Mouse (Mus musculus): Measurements from ENCODE around the gene Sgca. TPM values are rescaled to one million over a fixed set of nuclear protein-coding genes. Genes with fewer than 3 reads are reported as not detected.

Sgca gene
- polyA plus RNA-seq, 1 experiment from 2014 or later = not detected

- Histone ChIP-seq H3K4me3 (ENCODE audit: low read depth, low read length) (no peak overlapping the region), H3K27me3 (ENCODE audit: control insufficient read depth, insufficient read depth, low read length) (peaks cover 12% of the 10 kb centered on the region), H3K4me2 (ENCODE audit: low read depth, low read length, severe bottlenecking) (no peak overlapping the region), H3K36me3 (ENCODE audit: control insufficient read depth, insufficient read depth, low read length) (no peaks in the 10 kb centered on the region), H3K9me3 (ENCODE audit: control insufficient read depth, low read length) (no peaks in the 10 kb centered on the region), H3K9ac (ENCODE audit: low read length) (no peak overlapping the region), H3K4me1 (replicated peaks; ENCODE audit: control insufficient read depth, insufficient read depth, low read length) (peaks cover 4% of the 10 kb centered on the region), H3K27ac (ENCODE audit: low read depth, low read length) (no peak overlapping the region)
- WGBS = 61% methylated on average over 9 of the region's 9 CpGs
- DNase-seq (ENCODE audit: low spot score) = no peak
- no peak for ATAC-seq (replicated peaks; ENCODE audit: low FRiP score)
These were observed 46.5 kb downstream of the Sgca start for GRCm38 (mm10) chr11:94929599-94929998.

GRCm38 (mm10) chr11:94928820-94929219, 47.3 kb downstream of the Sgca start:
- Histone ChIP-seq H3K9me3 (ENCODE audit: control insufficient read depth, low read length) (no peaks in the 10 kb centered on the region), H3K9ac (ENCODE audit: low read length) (no peak overlapping the region), H3K36me3 (ENCODE audit: control insufficient read depth, insufficient read depth, low read length) (no peaks in the 10 kb centered on the region), H3K4me1 (replicated peaks; ENCODE audit: control insufficient read depth, insufficient read depth, low read length) (peaks cover 4% of the 10 kb centered on the region), H3K27ac (ENCODE audit: low read depth, low read length) (no peak overlapping the region), H3K4me2 (ENCODE audit: low read depth, low read length, severe bottlenecking) (peak overlapping the region; percentile 24; the same call in 1 of the 2 replicates), H3K4me3 (ENCODE audit: low read depth, low read length) (no peak overlapping the region), H3K27me3 (ENCODE audit: control insufficient read depth, insufficient read depth, low read length) (peaks cover 5% of the 10 kb centered on the region)
- DNase-seq (ENCODE audit: low spot score) = peak; percentile 88
- 7% methylated on average over 13 of the region's 13 CpGs for WGBS
- ATAC-seq (replicated peaks; ENCODE audit: low FRiP score) = peak; percentile 75

- Histone ChIP-seq H3K4me3 (ENCODE audit: low read depth, low read length) (no peak overlapping the region), H3K4me1 (replicated peaks; ENCODE audit: control insufficient read depth, insufficient read depth, low read length) (peaks cover 4% of the 10 kb centered on the region), H3K9ac (ENCODE audit: low read length) (no peak overlapping the region), H3K27me3 (ENCODE audit: control insufficient read depth, insufficient read depth, low read length) (peaks cover under 1% of the 10 kb centered on the region), H3K9me3 (ENCODE audit: control insufficient read depth, low read length) (no peaks in the 10 kb centered on the region), H3K36me3 (ENCODE audit: control insufficient read depth, insufficient read depth, low read length) (no peaks in the 10 kb centered on the region), H3K4me2 (ENCODE audit: low read depth, low read length, severe bottlenecking) (no peak overlapping the region), H3K27ac (ENCODE audit: low read depth, low read length) (no peak overlapping the region)
- no peak for ATAC-seq (replicated peaks; ENCODE audit: low FRiP score)
- WGBS = 19% methylated on average over 5 of the region's 5 CpGs
- no peak for DNase-seq (ENCODE audit: low spot score)
These were observed 48.3 kb downstream of the Sgca start for GRCm38 (mm10) chr11:94927771-94928291.

- no peaks in the 10 kb centered on the region for H3K9me3 ChIP-seq (ENCODE audit: control insufficient read depth, low read length)
- H3K9ac ChIP-seq (ENCODE audit: low read length) = no peak overlapping the region
- 79% methylated on average over 11 of the region's 11 CpGs for WGBS
- no peaks in the 10 kb centered on the region for H3K27me3 ChIP-seq (ENCODE audit: control insufficient read depth, insufficient read depth, low read length)
- no peak overlapping the region for H3K27ac ChIP-seq (ENCODE audit: low read depth, low read length)
- DNase-seq (ENCODE audit: low spot score) = no peak
- H3K36me3 ChIP-seq (ENCODE audit: control insufficient read depth, insufficient read depth, low read length) = no peaks in the 10 kb centered on the region
- H3K4me2 ChIP-seq (ENCODE audit: low read depth, low read length, severe bottlenecking) = no peak overlapping the region
- ATAC-seq (replicated peaks; ENCODE audit: low FRiP score) = no peak
- H3K4me1 ChIP-seq (replicated peaks; ENCODE audit: control insufficient read depth, insufficient read depth, low read length) = peaks cover 4% of the 10 kb centered on the region
- H3K4me3 ChIP-seq (ENCODE audit: low read depth, low read length) = no peak overlapping the region
These were observed 49.7 kb downstream of the Sgca start for GRCm38 (mm10) chr11:94926431-94926830.

GRCm38 (mm10) chr11:94924977-94925376, 51.1 kb downstream of the Sgca start:
- Histone ChIP-seq H3K4me1 (replicated peaks; ENCODE audit: control insufficient read depth, insufficient read depth, low read length) (peaks cover 4% of the 10 kb centered on the region), H3K27ac (ENCODE audit: low read depth, low read length) (no peak overlapping the region), H3K27me3 (ENCODE audit: control insufficient read depth, insufficient read depth, low read length) (no peaks in the 10 kb centered on the region), H3K9me3 (ENCODE audit: control insufficient read depth, low read length) (no peaks in the 10 kb centered on the region), H3K4me2 (ENCODE audit: low read depth, low read length, severe bottlenecking) (no peak overlapping the region), H3K36me3 (ENCODE audit: control insufficient read depth, insufficient read depth, low read length) (no peaks in the 10 kb centered on the region), H3K4me3 (ENCODE audit: low read depth, low read length) (no peak overlapping the region), H3K9ac (ENCODE audit: low read length) (no peak overlapping the region)
- 96% methylated on average over 4 of the region's 4 CpGs for WGBS
- no peak for DNase-seq (ENCODE audit: low spot score)
- ATAC-seq (replicated peaks; ENCODE audit: low FRiP score) = no peak

- Histone ChIP-seq H3K4me1 (replicated peaks; ENCODE audit: control insufficient read depth, insufficient read depth, low read length) (no peaks in the 10 kb centered on the region), H3K27me3 (ENCODE audit: control insufficient read depth, insufficient read depth, low read length) (no peaks in the 10 kb centered on the region), H3K9me3 (ENCODE audit: control insufficient read depth, low read length) (no peaks in the 10 kb centered on the region), H3K9ac (ENCODE audit: low read length) (no peak overlapping the region), H3K4me2 (ENCODE audit: low read depth, low read length, severe bottlenecking) (no peak overlapping the region), H3K36me3 (ENCODE audit: control insufficient read depth, insufficient read depth, low read length) (no peaks in the 10 kb centered on the region), H3K27ac (ENCODE audit: low read depth, low read length) (no peak overlapping the region), H3K4me3 (ENCODE audit: low read depth, low read length) (no peak overlapping the region)
- DNase-seq (ENCODE audit: low spot score) (no peak), ATAC-seq (replicated peaks; ENCODE audit: low FRiP score) (no peak)
- WGBS = 59% methylated on average over 6 of the region's 6 CpGs
These were observed 55.1 kb downstream of the Sgca start for GRCm38 (mm10) chr11:94920996-94921401.

GRCm38 (mm10) chr11:94917717-94918116, 58.4 kb downstream of the Sgca start:
- H3K27ac ChIP-seq (ENCODE audit: low read depth, low read length) = no peak overlapping the region
- ATAC-seq (replicated peaks; ENCODE audit: low FRiP score) (no peak), DNase-seq (ENCODE audit: low spot score) (no peak)
- H3K9ac ChIP-seq (ENCODE audit: low read length) = no peak overlapping the region
- no peaks in the 10 kb centered on the region for H3K36me3 ChIP-seq (ENCODE audit: control insufficient read depth, insufficient read depth, low read length)
- WGBS = 78% methylated on average over 6 of the region's 6 CpGs
- no peaks in the 10 kb centered on the region for H3K27me3 ChIP-seq (ENCODE audit: control insufficient read depth, insufficient read depth, low read length)
- H3K4me3 ChIP-seq (ENCODE audit: low read depth, low read length) = no peak overlapping the region
- no peaks in the 10 kb centered on the region for H3K9me3 ChIP-seq (ENCODE audit: control insufficient read depth, low read length)
- H3K4me1 ChIP-seq (replicated peaks; ENCODE audit: control insufficient read depth, insufficient read depth, low read length) = no peaks in the 10 kb centered on the region
- H3K4me2 ChIP-seq (ENCODE audit: low read depth, low read length, severe bottlenecking) = no peak overlapping the region

GRCm38 (mm10) chr11:94916477-94916876, 59.6 kb downstream of the Sgca start:
- no peaks in the 10 kb centered on the region for H3K27me3 ChIP-seq (ENCODE audit: control insufficient read depth, insufficient read depth, low read length)
- no peaks in the 10 kb centered on the region for H3K4me1 ChIP-seq (replicated peaks; ENCODE audit: control insufficient read depth, insufficient read depth, low read length)
- H3K4me3 ChIP-seq (ENCODE audit: low read depth, low read length) = no peak overlapping the region
- DNase-seq (ENCODE audit: low spot score) (no peak), ATAC-seq (replicated peaks; ENCODE audit: low FRiP score) (no peak)
- H3K36me3 ChIP-seq (ENCODE audit: control insufficient read depth, insufficient read depth, low read length) = no peaks in the 10 kb centered on the region
- H3K9me3 ChIP-seq (ENCODE audit: control insufficient read depth, low read length) = no peaks in the 10 kb centered on the region
- H3K9ac ChIP-seq (ENCODE audit: low read length) = no peak overlapping the region
- no peak overlapping the region for H3K27ac ChIP-seq (ENCODE audit: low read depth, low read length)
- H3K4me2 ChIP-seq (ENCODE audit: low read depth, low read length, severe bottlenecking) = no peak overlapping the region
- 30% methylated on average over 4 of the region's 4 CpGs for WGBS

GRCm38 (mm10) chr11:94915675-94916403, 60.3 kb downstream of the Sgca start:
- H3K27ac ChIP-seq (ENCODE audit: low read depth, low read length) = no peak overlapping the region
- no peaks in the 10 kb centered on the region for H3K4me1 ChIP-seq (replicated peaks; ENCODE audit: control insufficient read depth, insufficient read depth, low read length)
- H3K9me3 ChIP-seq (ENCODE audit: control insufficient read depth, low read length) = no peaks in the 10 kb centered on the region
- no peak overlapping the region for H3K4me3 ChIP-seq (ENCODE audit: low read depth, low read length)
- no peak overlapping the region for H3K9ac ChIP-seq (ENCODE audit: low read length)
- 26% methylated on average over 12 of the region's 16 CpGs for WGBS
- H3K36me3 ChIP-seq (ENCODE audit: control insufficient read depth, insufficient read depth, low read length) = no peaks in the 10 kb centered on the region
- no peak overlapping the region for H3K4me2 ChIP-seq (ENCODE audit: low read depth, low read length, severe bottlenecking)
- DNase-seq (ENCODE audit: low spot score) (no peak), ATAC-seq (replicated peaks; ENCODE audit: low FRiP score) (no peak)
- no peaks in the 10 kb centered on the region for H3K27me3 ChIP-seq (ENCODE audit: control insufficient read depth, insufficient read depth, low read length)
